10 mouse cellular contexts compared by ENCODE assay signal in the genomic region with DNA sequence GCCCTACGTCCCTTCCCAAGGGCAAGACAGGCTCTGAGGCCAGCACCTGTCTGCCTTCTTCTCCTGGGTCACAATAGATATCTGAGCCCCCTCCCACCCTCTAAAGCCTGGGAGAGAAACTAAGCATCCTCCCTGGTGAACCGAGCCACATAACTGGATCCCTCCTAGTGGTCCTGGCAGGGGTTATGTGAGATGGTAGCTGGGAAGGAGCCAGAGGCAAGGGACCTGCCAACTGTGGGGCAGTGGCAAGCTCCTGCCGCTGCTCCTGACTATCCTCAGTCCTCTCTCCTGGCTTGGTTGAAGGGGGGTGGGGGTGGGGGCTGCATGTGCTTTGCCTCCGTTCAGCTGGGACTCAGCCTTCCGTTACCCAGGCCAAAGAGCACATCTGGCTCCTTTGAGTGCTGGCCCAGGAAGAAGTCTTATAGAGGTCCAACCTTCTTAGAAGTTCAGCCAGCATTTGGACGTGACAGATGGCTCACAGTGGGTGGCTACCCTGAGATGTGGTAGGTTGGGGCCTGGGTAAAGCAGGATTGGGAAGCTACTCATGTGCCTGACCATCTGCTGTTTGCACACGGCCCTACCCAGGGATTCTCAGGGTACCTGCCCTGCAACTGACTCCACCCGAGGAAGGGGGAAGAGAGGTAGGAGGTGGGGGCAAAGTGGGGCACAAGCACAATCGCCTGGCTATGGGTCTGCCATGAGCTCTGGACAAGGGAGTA. TPM values are rescaled to one million over a fixed set of nuclear protein-coding genes. Genes with fewer than 3 reads are reported as not detected.
DNase-seq lines count a peak whose midpoint lies in the region; ATAC-seq lines count a peak whose summit lies in the region.
"Had no signal": no experiment of that assay in that cellular context is flagged by ENCODE, and none has a peak within 500 bp of the region (broad histone marks: within the 10 kb centered on the region; RNA-seq: fewer than 3 reads in every experiment).

No protein-coding gene starts in this region.

- H3K9ac ChIP-seq in embryonic facial prominence, embryonic 14.5 days (ENCODE audit: low read depth, low read length): no peak overlapping the region
- no peak overlapping the region for H3K9ac ChIP-seq in limb, embryonic 15.5 days

- no peak overlapping the region for H3K4me3 ChIP-seq in embryonic facial prominence, embryonic 14.5 days (ENCODE audit: low read depth, low read length)
- no peak overlapping the region for H3K4me3 ChIP-seq in limb, embryonic 15.5 days

- DNase-seq in brain, adult 2 months (ENCODE audit: low read depth, low spot score): peak; percentile 99
- peak; percentile 36 for DNase-seq in embryonic facial prominence, embryonic 14.5 days (ENCODE audit: low spot score)
- no peak for DNase-seq in thymus, adult 18-20 months
- no peak for DNase-seq in kidney, postnatal 36 days
- no peak for DNase-seq in adipocyte (ENCODE audit: low spot score)
- DNase-seq: thymus, postnatal 4 days had no signal

- 0 out of 2 replicates have a peak, but pooled peaks cover 4% of the 10 kb centered on the region for H3K9me3 ChIP-seq in embryonic facial prominence, embryonic 14.5 days (ENCODE audit: control insufficient read depth, low read length)
- H3K9me3 ChIP-seq in limb, embryonic 15.5 days: no peaks in the 10 kb centered on the region

- peak; percentile 80 for ATAC-seq in cerebellum, adult (ENCODE audit: insufficient number of reproducible peaks, low FRiP score, low TSS enrichment)
- ATAC-seq in embryonic facial prominence, embryonic 14.5 days (ENCODE audit: low read depth): peak; percentile 44; the same call in 1 of the 2 replicates
- ATAC-seq in limb, embryonic 15.5 days (ENCODE audit: insufficient number of reproducible peaks, low FRiP score, low TSS enrichment, low read depth): peak; percentile 30; the same call in 1 of the 2 replicates
- ATAC-seq: Patski had no signal

- WGBS in embryonic facial prominence, embryonic 14.5 days: 36% methylated on average over 8 of the region's 9 CpGs
- 38% methylated on average over 9 of the region's 9 CpGs for WGBS in limb, embryonic 15.5 days

- no peaks in the 10 kb centered on the region for H3K4me1 ChIP-seq in embryonic facial prominence, embryonic 14.5 days (ENCODE audit: control insufficient read depth, insufficient read depth, low read length)
- H3K4me1 ChIP-seq in limb, embryonic 15.5 days: 0 out of 2 replicates have a peak, but pooled peaks cover 4% of the 10 kb centered on the region

- H3K4me2 ChIP-seq in embryonic facial prominence, embryonic 14.5 days (ENCODE audit: low read depth, low read length): no peak overlapping the region
- H3K4me2 ChIP-seq in limb, embryonic 15.5 days: no peak overlapping the region

- H3K27me3 ChIP-seq in embryonic facial prominence, embryonic 14.5 days (replicated peaks; ENCODE audit: control insufficient read depth, insufficient read depth, low read length): no peaks in the 10 kb centered on the region
- H3K27me3 ChIP-seq in limb, embryonic 15.5 days: no peaks in the 10 kb centered on the region

- H3K27ac ChIP-seq in embryonic facial prominence, embryonic 14.5 days (replicated peaks; ENCODE audit: low read depth, low read length): no peak overlapping the region
- no peak overlapping the region for H3K27ac ChIP-seq in limb, embryonic 15.5 days
- H3K27ac ChIP-seq: macrophage had no signal

- H3K36me3 ChIP-seq in embryonic facial prominence, embryonic 14.5 days (ENCODE audit: control insufficient read depth, insufficient read depth, low read length): no peaks in the 10 kb centered on the region
- H3K36me3 ChIP-seq in limb, embryonic 15.5 days: no peaks in the 10 kb centered on the region

RNA-seq across cellular contexts. Expression of a gene that starts 3.7 kb away (rescaled TPM):
- polyA plus RNA-seq in embryonic facial prominence, embryonic 14.5 days (2014; fragmentation: Nextera tagmentation; extraction: Ambion mirVana): not detected in 2 replicates
- polyA plus RNA-seq in limb, embryonic 15.5 days (2015; fragmentation: Nextera tagmentation; extraction: Ambion mirVana): 0.35 TPM in 1 of 2 replicates, not detected in the other
- polyA plus RNA-seq: macrophage, Patski had no signal

RNA-seq across cellular contexts. Expression of a gene that starts 18.4 kb away (rescaled TPM):
- polyA plus RNA-seq in embryonic facial prominence, embryonic 14.5 days (2014; fragmentation: Nextera tagmentation; extraction: Ambion mirVana): not detected in 2 replicates
- polyA plus RNA-seq in limb, embryonic 15.5 days (2015; fragmentation: Nextera tagmentation; extraction: Ambion mirVana): not detected in 2 replicates
- polyA plus RNA-seq: macrophage, Patski had no signal

RNA-seq across cellular contexts. Expression of a gene that starts 39.4 kb away (rescaled TPM):
- not detected in 2 replicates for polyA plus RNA-seq in embryonic facial prominence, embryonic 14.5 days (2014; fragmentation: Nextera tagmentation; extraction: Ambion mirVana)
- not detected in 2 replicates for polyA plus RNA-seq in limb, embryonic 15.5 days (2015; fragmentation: Nextera tagmentation; extraction: Ambion mirVana)
- polyA plus RNA-seq: macrophage, Patski had no signal

Comparison
In these comparisons a context has a peak if more than half of its experiments do, and no peak if none do; other contexts are left out.
1. DNase-seq: peak in brain, adult 2 months (single experiment) and embryonic facial prominence, embryonic 14.5 days (single experiment); none in thymus, adult 18-20 months (0 of 2), kidney, postnatal 36 days (0 of 2) and adipocyte (single experiment).
2. ATAC-seq: peak in every context shown above with its lines; median percentile 80 in cerebellum, adult; 44 in embryonic facial prominence, embryonic 14.5 days; 30 in limb, embryonic 15.5 days.